Mouse (Mus musculus) forebrain, embryonic 16.5 days (tissue): ENCODE measurements around the gene Cd109. TPM values are rescaled to one million over a fixed set of nuclear protein-coding genes. Genes with fewer than 3 reads are reported as not detected.
A peak's percentile ranks its signal among the peaks of the same experiment; 100 is the strongest.

Experiments used
- ATAC-seq: fragments of 200-750 bp; cut with Nextera tagmentation; 2 replicates; pipeline ENCODE4 v1.8.0; 2017; ENCODE audit warnings: mild to moderate bottlenecking, moderate library complexity
- H3K27ac ChIP-seq: fragments of 300-500 bp; sonication (generic); 2 replicates; pipeline ENCODE4 v1.5.1; 2014; ENCODE audit warnings: low read length, control low read depth
- H3K27me3 ChIP-seq: fragments of 300-500 bp; sonication (generic); replicated peaks from 2 replicates; pipeline ENCODE4 v1.6.1; 2014; ENCODE audit warnings: low read length; ENCODE audit not compliant: control insufficient read depth, insufficient read depth
- H3K36me3 ChIP-seq: fragments of 300-500 bp; sonication (generic); 2 replicates; pipeline ENCODE4 v1.6.1; 2014; ENCODE audit not compliant: control insufficient read depth, insufficient read depth
- H3K4me1 ChIP-seq: fragments of 300-500 bp; sonication (generic); replicated peaks from 2 replicates; pipeline ENCODE4 v1.6.1; 2014; ENCODE audit warnings: low read length; ENCODE audit not compliant: control insufficient read depth, insufficient read depth
- H3K4me2 ChIP-seq: fragments of 300-500 bp; sonication (generic); 2 replicates; pipeline ENCODE4 v1.6.1; 2014; ENCODE audit warnings: mild to moderate bottlenecking, low read length, control low read depth
- H3K4me3 ChIP-seq: fragments of 300-500 bp; sonication (generic); replicated peaks from 2 replicates; pipeline ENCODE4 v1.5.1; 2014; ENCODE audit warnings: mild to moderate bottlenecking, low read length, control low read depth
- H3K9ac ChIP-seq: fragments of 300-500 bp; sonication (generic); replicated peaks from 2 replicates; pipeline ENCODE4 v1.6.1; 2014; ENCODE audit warnings: low read depth, low read length, control low read depth
- H3K9me3 ChIP-seq: fragments of 300-500 bp; sonication (generic); 2 replicates; pipeline ENCODE4 v1.6.1; 2016; ENCODE audit warnings: low read length; ENCODE audit not compliant: control insufficient read depth
- WGBS: fragments of 180-500 bp; shearing (Covaris S2); extraction: QIAGEN DNeasy Blood & Tissue Kit; methylation state at CpG from one replicate; pipeline ENCODE4 v1.1.7; 2014; 5-methylcytosine and 5-hydroxymethylcytosine counted together
- polyA plus RNA-seq: library from polyadenylated mRNA; unstranded; fragments of >200 nt; fragmentation: Nextera tagmentation; extraction: Ambion mirVana; gene quantifications from 2 replicates; pipeline ENCODE4 v1.2.1, GENCODE M21; 2015

Cd109 gene
- polyA plus RNA-seq, 1 experiment from 2014 or later: 1.1 TPM

DNA sequence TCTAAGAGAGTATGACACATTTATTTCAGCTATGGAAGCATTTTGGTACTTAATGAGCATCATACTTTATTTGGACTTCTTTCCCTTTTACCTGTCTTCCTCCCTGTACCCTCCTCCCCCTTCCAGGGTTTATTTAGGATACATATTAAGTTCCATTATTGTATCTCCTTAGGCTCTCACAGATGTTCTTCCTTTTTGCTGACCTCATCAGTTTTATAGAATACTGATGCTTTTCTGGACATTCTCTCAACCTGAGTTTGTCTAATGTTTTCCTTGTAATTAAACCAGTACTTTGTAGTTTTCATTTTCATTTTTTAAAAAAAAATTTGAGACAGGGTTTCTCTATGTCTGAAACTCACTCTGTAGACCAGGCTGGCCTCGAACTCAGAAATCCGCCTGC lies 24.9 kb upstream of the Cd109 start:
- Histone ChIP-seq H3K9ac (no peak overlapping the region), H3K27ac (no peak overlapping the region), H3K4me3 (no peak overlapping the region), H3K27me3 (no peaks in the 10 kb centered on the region), H3K36me3 (no peaks in the 10 kb centered on the region), H3K4me1 (peaks cover 4% of the 10 kb centered on the region; the same call in 1 of the 2 replicates), H3K9me3 (no peaks in the 10 kb centered on the region), H3K4me2 (no peak overlapping the region)
- 96% methylated on average over 2 of the region's 2 CpGs for WGBS
- no peak for ATAC-seq

DNA sequence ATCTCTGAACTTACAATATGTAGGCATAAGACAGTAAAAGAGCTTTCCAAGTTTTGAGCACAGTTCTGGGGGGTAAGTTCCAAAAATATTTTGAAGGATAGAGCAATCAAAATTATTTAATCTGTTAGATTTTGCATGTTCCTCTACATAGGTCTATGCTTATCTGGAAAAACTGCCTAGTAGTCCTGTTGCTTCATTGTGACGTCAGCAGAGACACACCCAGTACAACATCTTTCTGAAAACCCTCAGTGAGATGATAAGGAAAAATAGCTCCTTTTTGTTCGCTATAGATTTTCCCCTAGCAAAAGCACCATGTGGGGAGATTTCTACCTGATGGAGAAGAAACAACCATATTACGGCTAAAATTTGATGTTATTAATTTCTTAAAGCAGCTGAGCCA lies 20.1 kb upstream of the Cd109 start:
- WGBS: 91% methylated on average over 3 of the region's 3 CpGs
- no peak for ATAC-seq
- H3K27me3 ChIP-seq: no peaks in the 10 kb centered on the region
- H3K27ac ChIP-seq: no peak overlapping the region
- H3K4me1 ChIP-seq: no peaks in the 10 kb centered on the region
- H3K9me3 ChIP-seq: no peaks in the 10 kb centered on the region
- H3K4me3 ChIP-seq: no peak overlapping the region
- no peak overlapping the region for H3K9ac ChIP-seq
- no peak overlapping the region for H3K4me2 ChIP-seq
- no peaks in the 10 kb centered on the region for H3K36me3 ChIP-seq

DNA sequence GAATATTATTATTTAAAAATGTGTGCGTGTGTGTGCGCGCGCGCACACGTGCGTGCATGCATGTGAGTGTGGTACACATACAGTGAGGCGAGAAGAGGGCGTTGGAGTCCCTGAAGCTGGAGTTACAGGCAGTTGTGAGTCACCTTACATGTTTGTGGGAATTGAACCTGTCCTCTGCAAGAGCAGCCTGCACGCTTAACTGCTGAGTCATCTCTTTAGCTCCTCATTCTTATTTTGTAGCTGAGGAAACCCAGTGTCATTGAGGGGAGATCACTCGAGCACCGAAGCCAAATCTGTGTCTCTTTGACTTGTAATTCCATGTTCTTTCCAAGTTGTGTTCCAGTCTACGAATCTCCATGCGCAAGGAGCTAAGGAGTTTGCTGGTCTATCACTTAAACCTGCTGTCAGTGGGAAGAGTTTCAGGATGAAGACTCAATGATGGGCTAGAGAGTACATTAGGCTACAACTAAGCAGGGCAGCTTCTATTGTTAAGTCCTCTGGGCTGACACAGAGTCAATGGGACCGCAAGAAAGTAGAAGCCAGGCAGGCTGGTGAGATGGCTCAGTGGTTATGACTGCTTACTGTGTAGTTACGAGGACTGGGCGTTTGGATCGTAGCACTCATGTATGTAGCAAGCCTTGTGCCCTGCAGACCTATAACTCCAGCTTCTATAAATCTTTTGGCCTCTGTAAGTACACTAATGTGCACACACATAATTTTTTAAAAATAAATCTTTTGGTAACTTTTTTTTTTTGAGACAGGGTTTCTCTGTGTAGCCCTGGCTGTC lies 19.4 kb upstream of the Cd109 start:
- no peaks in the 10 kb centered on the region for H3K9me3 ChIP-seq
- H3K9ac ChIP-seq: no peak overlapping the region
- H3K4me3 ChIP-seq: no peak overlapping the region
- no peaks in the 10 kb centered on the region for H3K36me3 ChIP-seq
- no peaks in the 10 kb centered on the region for H3K4me1 ChIP-seq
- ATAC-seq: no peak
- no peaks in the 10 kb centered on the region for H3K27me3 ChIP-seq
- H3K4me2 ChIP-seq: no peak overlapping the region
- WGBS: 92% methylated on average over 18 of the region's 18 CpGs
- H3K27ac ChIP-seq: no peak overlapping the region

DNA sequence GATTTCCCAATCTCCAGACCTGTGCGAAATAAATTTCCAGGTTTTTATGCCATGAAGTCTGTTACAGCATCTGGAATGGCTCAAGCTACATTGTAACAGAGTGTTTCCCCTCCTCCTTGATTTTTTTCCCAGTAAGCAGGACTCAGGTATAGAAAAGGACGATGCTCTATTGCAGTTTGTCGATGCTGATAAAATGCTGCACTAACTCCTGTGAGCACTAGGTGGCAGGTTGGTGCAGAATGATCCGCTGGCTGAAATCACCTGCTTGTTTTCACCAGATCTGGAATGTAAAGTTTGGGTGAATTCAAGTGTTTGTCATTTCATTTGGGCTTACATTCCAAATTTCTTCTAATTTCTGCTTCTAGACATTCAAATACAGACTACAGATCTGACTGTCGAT lies 18.5 kb upstream of the Cd109 start:
- Histone ChIP-seq H3K9me3 (no peaks in the 10 kb centered on the region), H3K4me3 (no peak overlapping the region), H3K4me1 (no peaks in the 10 kb centered on the region), H3K36me3 (no peaks in the 10 kb centered on the region), H3K4me2 (no peak overlapping the region), H3K27ac (no peak overlapping the region), H3K9ac (no peak overlapping the region), H3K27me3 (no peaks in the 10 kb centered on the region)
- 6% methylated on average over 5 of the region's 5 CpGs for WGBS
- peak; percentile 59; the same call in 1 of the 2 replicates for ATAC-seq

DNA sequence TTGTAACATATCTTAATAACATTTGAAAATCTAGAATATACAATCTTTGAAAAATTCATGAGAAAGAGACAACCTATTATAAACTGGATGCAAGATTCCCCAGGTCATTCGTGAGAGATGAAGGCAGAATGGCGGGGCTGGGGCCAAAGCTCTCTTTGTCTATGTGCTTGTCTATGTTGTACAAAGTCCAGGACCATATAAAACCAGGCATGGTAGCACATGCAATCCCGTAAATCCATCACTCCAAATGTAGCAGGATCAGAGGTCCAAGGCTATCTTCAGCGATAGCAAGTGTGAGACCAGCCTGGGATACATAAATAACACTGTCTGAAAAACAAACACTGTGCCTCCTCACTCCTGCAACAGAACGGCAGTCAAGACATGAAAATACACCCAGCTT lies 15.4 kb upstream of the Cd109 start:
- 84% methylated on average over 5 of the region's 5 CpGs for WGBS
- H3K27ac ChIP-seq: no peak overlapping the region
- no peak overlapping the region for H3K4me3 ChIP-seq
- ATAC-seq: no peak
- no peaks in the 10 kb centered on the region for H3K9me3 ChIP-seq
- H3K9ac ChIP-seq: no peak overlapping the region
- no peak overlapping the region for H3K4me2 ChIP-seq
- no peaks in the 10 kb centered on the region for H3K4me1 ChIP-seq
- no peaks in the 10 kb centered on the region for H3K27me3 ChIP-seq
- no peaks in the 10 kb centered on the region for H3K36me3 ChIP-seq

DNA sequence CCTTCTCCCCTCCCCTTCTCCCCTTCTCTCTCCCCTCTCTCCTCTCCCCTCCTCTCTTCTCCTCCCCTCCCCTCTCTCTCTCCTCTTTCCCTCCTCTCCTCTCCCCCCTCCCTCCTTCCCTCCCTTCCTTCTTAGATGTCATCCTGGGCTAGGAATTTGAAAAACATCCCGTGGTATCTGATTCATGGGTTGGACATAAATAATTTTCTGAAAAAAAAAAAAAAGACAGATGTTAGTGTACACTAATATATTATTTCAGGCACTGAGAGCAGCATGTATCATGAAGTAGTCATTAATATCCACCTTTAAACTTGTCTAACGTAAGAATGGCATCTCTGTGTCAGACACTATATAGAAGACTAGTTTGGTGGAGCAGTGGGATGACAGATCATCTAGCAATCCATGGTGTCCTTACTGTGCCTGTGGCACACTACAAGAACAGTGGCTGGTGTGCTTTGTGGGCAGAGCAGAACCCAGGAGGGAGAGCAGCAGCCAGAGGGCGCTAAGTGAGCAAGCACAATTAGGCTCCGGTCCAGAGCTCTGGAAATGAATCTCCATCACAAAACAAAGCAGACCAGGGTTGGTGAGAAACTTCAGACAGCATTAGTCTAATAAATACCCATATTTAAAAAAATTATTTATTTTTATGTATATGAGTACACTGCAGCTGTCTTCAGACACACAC lies 14.2 kb upstream of the Cd109 start:
- no peak overlapping the region for H3K4me2 ChIP-seq
- peak; percentile 50; the same call in 1 of the 2 replicates for ATAC-seq

DNA sequence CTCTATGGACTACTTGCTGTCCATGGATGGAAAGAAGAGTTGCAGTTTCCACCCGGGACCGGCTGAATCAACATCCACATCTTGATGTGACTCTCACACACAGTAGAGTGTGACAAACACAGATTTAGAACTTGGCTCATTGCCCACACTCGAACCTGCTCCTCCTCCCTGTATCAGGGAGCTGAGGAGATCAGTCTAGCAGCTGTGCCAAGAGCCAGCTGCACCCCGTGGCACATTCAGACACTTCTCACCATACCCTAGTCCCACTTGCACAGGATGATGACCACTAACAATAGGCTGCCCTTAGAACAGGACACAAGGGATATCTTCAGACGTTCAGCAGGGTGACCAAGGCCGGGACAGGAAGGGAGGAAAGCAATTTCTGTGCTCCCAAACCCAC lies 1.1 kb upstream of the Cd109 start:
- H3K9me3 ChIP-seq: no peaks in the 10 kb centered on the region
- no peak overlapping the region for H3K4me3 ChIP-seq
- no peaks in the 10 kb centered on the region for H3K36me3 ChIP-seq
- WGBS: 36% methylated on average over 6 of the region's 6 CpGs
- peaks cover 13% of the 10 kb centered on the region for H3K4me1 ChIP-seq
- ATAC-seq: peak; percentile 82
- H3K9ac ChIP-seq: no peak overlapping the region
- no peak overlapping the region for H3K27ac ChIP-seq
- H3K27me3 ChIP-seq: peaks cover 6% of the 10 kb centered on the region; the same call in 1 of the 2 replicates
- peak overlapping the region; percentile 76; the same call in 1 of the 2 replicates for H3K4me2 ChIP-seq

More for the DNA sequence above, 14.2 kb upstream of the Cd109 start:
- H3K9me3 ChIP-seq: no peaks in the 10 kb centered on the region
- no peaks in the 10 kb centered on the region for H3K4me1 ChIP-seq
- H3K27me3 ChIP-seq: no peaks in the 10 kb centered on the region
- no peak overlapping the region for H3K4me3 ChIP-seq
- H3K9ac ChIP-seq: no peak overlapping the region
- 46% methylated on average over 4 of the region's 4 CpGs for WGBS
- no peaks in the 10 kb centered on the region for H3K36me3 ChIP-seq
- no peak overlapping the region for H3K27ac ChIP-seq

DNA sequence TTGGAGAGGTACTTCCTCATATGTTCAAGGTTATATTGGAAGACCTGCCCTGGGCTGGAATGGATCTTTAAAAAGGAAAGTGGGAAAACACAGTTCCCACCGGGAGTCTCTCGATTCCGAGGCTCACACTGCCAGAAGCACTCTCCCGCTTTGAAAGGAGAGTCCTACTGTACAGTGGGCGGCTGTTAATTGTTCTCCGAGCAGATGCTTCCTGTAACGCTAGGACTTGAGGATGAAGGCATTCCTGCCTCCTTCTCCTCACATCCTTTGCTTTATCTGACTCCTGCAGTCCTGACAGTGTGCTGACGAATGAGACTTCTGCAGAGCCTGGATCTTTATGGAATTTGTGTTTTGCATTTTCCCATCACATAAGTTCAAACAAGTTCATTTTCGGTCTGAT lies 3.9 kb downstream of the Cd109 start:
- WGBS: 87% methylated on average over 9 of the region's 9 CpGs
- Histone ChIP-seq H3K36me3 (no peaks in the 10 kb centered on the region), H3K9me3 (no peaks in the 10 kb centered on the region), H3K4me3 (no peak overlapping the region), H3K4me1 (peaks cover 10% of the 10 kb centered on the region), H3K4me2 (no peak overlapping the region), H3K27ac (no peak overlapping the region), H3K9ac (no peak overlapping the region), H3K27me3 (peaks cover 6% of the 10 kb centered on the region; the same call in 1 of the 2 replicates)
- ATAC-seq: no peak

DNA sequence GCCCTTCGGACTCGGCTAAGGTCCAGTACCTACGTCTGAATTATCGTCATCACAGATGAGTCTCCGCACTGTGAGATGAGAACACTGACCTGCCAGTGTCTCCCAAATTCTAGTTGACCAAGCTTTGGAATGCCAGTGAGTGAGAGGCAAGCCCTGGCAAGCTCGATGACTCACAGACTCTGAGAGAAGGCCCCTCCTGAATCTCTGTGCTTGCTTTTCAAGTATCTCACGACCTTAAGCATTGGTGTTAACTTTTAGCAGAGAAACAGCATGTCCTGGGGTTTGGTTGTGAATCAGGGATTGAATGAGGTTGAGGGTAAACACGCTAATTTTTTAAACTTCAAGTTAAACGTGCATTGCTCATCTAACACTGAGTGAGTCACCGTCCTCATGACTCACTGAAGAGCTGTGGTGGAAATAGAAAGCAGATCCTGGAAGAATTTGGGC lies 8.0 kb downstream of the Cd109 start:
- 87% methylated on average over 10 of the region's 10 CpGs for WGBS
- H3K36me3 ChIP-seq: no peaks in the 10 kb centered on the region
- H3K27ac ChIP-seq: no peak overlapping the region
- no peak overlapping the region for H3K4me3 ChIP-seq
- H3K27me3 ChIP-seq: no peaks in the 10 kb centered on the region
- no peak for ATAC-seq
- H3K4me2 ChIP-seq: no peak overlapping the region
- no peaks in the 10 kb centered on the region for H3K9me3 ChIP-seq
- no peaks in the 10 kb centered on the region for H3K4me1 ChIP-seq
- no peak overlapping the region for H3K9ac ChIP-seq
